Mouse (Mus musculus) hindbrain, embryonic 14.5 days (tissue): ENCODE measurements around the gene Gucy2c. TPM values are rescaled to one million over a fixed set of nuclear protein-coding genes. Genes with fewer than 3 reads are reported as not detected.

Experiments used
- ATAC-seq: fragments of 200-750 bp; cut with Nextera tagmentation; 2 replicates; pipeline ENCODE4 v1.8.0; 2017; ENCODE audit warnings: moderate number of reproducible peaks, mild to moderate bottlenecking, moderate TSS enrichment, moderate library complexity; ENCODE audit not compliant: low FRiP score
- DNase-seq: peaks from one replicate; pipeline ENCODE4 v3.0.0-alpha.2; 2015; ENCODE audit warnings: low spot score
- H3K27ac ChIP-seq: fragments of 300-500 bp; sonication (generic); 2 replicates; pipeline ENCODE4 v1.5.1; 2014; ENCODE audit warnings: mild to moderate bottlenecking, moderate library complexity
- H3K27me3 ChIP-seq: fragments of 300-500 bp; sonication (generic); 2 replicates; pipeline ENCODE4 v1.6.1; 2014; ENCODE audit warnings: mild to moderate bottlenecking, low read length, mixed read lengths; ENCODE audit not compliant: control insufficient read depth, insufficient read depth
- H3K36me3 ChIP-seq: fragments of 300-500 bp; sonication (generic); replicated peaks from 2 replicates; pipeline ENCODE4 v1.6.1; 2014; ENCODE audit not compliant: control insufficient read depth, insufficient read depth
- H3K4me1 ChIP-seq: fragments of 300-500 bp; sonication (generic); replicated peaks from 2 replicates; pipeline ENCODE4 v1.6.1; 2014; ENCODE audit warnings: antibody characterized with exemption, low read length, mixed read lengths; ENCODE audit not compliant: control insufficient read depth, insufficient read depth
- H3K4me2 ChIP-seq: fragments of 300-500 bp; sonication (generic); replicated peaks from 2 replicates; pipeline ENCODE4 v1.6.1; 2014; ENCODE audit warnings: mild to moderate bottlenecking, moderate library complexity
- H3K4me3 ChIP-seq: fragments of 300-500 bp; sonication (generic); replicated peaks from 2 replicates; pipeline ENCODE4 v1.5.1; 2014; ENCODE audit warnings: mild to moderate bottlenecking, low read length
- H3K9ac ChIP-seq: fragments of 300-500 bp; sonication (generic); 2 replicates; pipeline ENCODE4 v1.6.1; 2014
- H3K9me3 ChIP-seq: fragments of 300-500 bp; sonication (generic); 2 replicates; pipeline ENCODE4 v1.6.1; 2016; ENCODE audit warnings: low read length; ENCODE audit not compliant: control insufficient read depth
- WGBS: fragments of 180-500 bp; shearing (Covaris S2); extraction: QIAGEN DNeasy Blood & Tissue Kit; methylation state at CpG from one replicate; pipeline ENCODE4 v1.1.7; 2014; 5-methylcytosine and 5-hydroxymethylcytosine counted together
- polyA plus RNA-seq: library from polyadenylated mRNA; unstranded; fragments of >200 nt; fragmentation: Nextera tagmentation; extraction: Ambion mirVana; gene quantifications from 2 replicates; pipeline ENCODE4 v1.2.1, GENCODE M21; 2014

Gene Gucy2c
- polyA plus RNA-seq, 1 experiment from 2014 or later = 0.05 TPM

DNA sequence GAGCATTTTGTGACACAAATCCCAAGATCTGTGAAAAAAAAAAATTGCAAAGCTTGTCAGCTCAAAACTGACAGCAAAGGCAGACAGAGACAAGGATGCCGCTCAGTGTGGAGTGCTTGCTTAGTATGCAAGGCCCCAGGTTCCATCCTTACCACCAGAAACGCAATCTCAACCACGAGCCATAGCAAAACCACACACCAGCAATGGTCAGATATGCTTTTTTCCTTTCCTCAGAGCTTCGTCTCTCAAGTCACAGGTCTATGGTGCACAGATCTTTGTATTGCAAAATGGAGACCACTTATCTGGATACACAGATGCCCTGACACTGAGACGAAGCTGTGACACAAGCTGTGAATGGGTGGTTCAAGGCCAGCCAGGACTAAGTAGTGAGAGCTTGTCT lies 91.0 kb downstream of the Gucy2c start:
- H3K27me3 ChIP-seq = no peaks in the 10 kb centered on the region
- WGBS = 89% methylated on average over 5 of the region's 5 CpGs
- H3K36me3 ChIP-seq = no peaks in the 10 kb centered on the region
- H3K27ac ChIP-seq = no peak overlapping the region
- ATAC-seq (no peak), DNase-seq (no peak)
- no peaks in the 10 kb centered on the region for H3K9me3 ChIP-seq
- H3K4me1 ChIP-seq = no peaks in the 10 kb centered on the region
- no peak overlapping the region for H3K4me3 ChIP-seq
- no peak overlapping the region for H3K4me2 ChIP-seq
- no peak overlapping the region for H3K9ac ChIP-seq

DNA sequence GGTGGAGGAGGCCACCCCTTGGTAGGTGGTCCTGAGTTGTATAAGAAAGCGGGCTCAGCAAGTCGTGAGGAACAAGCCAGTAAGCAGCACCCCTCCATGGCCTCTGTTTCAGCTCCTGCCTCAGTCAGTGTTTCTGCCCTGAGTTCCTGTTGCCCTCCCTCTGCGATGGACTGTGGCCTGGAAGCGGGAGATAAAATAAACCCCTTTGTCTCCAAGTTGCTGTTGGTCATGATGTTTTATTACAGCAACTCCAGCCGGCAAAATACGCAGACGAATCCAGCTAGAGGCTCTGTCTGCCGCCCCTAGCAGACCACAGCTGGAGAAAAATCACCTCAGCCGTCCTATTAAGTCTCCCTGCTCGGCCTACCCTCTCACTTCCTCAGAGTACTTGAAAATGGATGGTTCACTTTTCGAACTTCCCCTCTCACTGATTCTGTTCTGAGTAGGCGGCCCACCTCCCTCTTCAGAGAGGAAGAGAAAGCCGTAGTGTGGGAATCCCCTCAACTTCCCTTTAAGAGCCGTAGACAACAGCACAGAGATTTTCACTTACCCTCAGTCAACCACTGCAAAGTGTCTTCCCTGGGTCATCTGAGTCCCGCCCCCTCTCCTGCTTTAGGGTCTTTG lies 91.7 kb downstream of the Gucy2c start:
- H3K27me3 ChIP-seq = no peaks in the 10 kb centered on the region
- H3K9ac ChIP-seq = no peak overlapping the region
- H3K4me2 ChIP-seq = no peak overlapping the region
- no peaks in the 10 kb centered on the region for H3K4me1 ChIP-seq
- H3K27ac ChIP-seq = no peak overlapping the region
- H3K9me3 ChIP-seq = no peaks in the 10 kb centered on the region
- no peaks in the 10 kb centered on the region for H3K36me3 ChIP-seq
- DNase-seq (no peak), ATAC-seq (no peak)
- WGBS = 78% methylated on average over 15 of the region's 15 CpGs
- H3K4me3 ChIP-seq = no peak overlapping the region

DNA sequence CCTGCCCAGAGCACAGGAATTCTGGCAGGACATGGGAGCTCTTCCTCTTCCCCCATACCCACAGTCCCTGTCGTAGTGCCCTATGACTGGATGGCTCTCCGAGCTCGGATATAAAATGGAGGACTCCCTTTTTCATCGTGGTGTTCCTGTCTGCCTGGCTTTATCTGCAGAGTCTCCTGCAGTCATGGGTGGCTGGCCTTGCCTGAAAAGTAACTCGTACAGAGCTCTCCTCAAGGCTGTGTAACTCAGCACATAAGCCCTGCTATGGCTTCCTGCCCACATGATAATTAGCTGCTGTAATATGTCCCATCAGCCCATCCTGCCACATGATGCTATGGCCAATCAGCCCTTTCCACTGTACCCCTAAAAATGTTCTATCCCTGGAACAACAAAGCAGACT lies 96.1 kb downstream of the Gucy2c start:
- Histone ChIP-seq H3K4me1 (no peaks in the 10 kb centered on the region), H3K9me3 (no peaks in the 10 kb centered on the region), H3K9ac (no peak overlapping the region), H3K27ac (no peak overlapping the region), H3K27me3 (no peaks in the 10 kb centered on the region), H3K36me3 (no peaks in the 10 kb centered on the region), H3K4me2 (no peak overlapping the region), H3K4me3 (no peak overlapping the region)
- ATAC-seq (no peak), DNase-seq (no peak)
- WGBS = 75% methylated on average over 5 of the region's 5 CpGs

DNA sequence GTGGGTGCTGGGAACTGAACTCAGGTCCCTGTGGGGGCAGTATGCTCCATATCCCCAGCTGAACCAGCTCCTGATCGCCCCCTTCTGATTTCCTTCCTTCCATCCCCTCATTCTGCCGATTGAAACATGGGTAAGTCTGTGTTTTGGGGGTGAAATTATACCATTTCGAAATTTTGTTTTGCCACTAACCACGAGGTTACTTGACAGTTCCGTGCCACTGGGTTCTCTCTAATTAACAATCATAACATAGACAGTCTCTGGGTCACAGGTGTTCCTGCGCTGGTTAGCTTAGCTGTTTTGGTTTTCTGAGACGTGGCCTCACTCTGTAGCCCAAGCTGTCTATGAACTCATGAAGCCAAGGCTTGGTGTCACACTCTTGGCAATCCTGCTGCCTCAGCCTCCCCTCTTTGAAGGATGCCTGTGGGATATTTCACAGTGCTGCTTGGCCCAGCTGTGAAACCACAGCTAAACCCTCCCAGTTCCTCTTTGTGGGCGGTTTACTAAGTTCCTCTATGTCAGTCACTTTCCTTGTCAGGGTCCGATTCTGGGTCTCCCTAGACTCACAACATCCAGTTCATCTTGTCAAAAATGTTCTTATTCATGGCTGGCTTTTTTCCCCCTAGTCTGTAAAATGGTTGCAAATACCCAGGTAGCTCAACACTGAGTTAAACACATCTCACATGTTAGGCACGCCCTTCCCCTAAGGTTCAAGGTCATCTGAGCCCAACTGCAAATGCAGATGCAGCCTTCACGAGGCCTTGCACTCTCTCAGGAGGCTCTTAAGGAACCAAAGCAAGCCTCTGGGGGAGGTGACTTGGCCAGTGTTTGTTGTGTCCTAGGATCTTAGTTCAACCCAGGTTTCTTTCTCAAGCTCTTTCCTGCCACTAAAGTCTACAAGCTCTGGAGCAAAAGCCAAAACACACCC lies 97.9 kb downstream of the Gucy2c start:
- Histone ChIP-seq H3K27me3 (no peaks in the 10 kb centered on the region), H3K27ac (no peak overlapping the region), H3K4me3 (no peak overlapping the region), H3K9ac (no peak overlapping the region), H3K4me1 (no peaks in the 10 kb centered on the region), H3K4me2 (no peak overlapping the region), H3K9me3 (no peaks in the 10 kb centered on the region), H3K36me3 (no peaks in the 10 kb centered on the region)
- WGBS = 90% methylated on average over 11 of the region's 11 CpGs
- ATAC-seq (no peak), DNase-seq (no peak)

DNA sequence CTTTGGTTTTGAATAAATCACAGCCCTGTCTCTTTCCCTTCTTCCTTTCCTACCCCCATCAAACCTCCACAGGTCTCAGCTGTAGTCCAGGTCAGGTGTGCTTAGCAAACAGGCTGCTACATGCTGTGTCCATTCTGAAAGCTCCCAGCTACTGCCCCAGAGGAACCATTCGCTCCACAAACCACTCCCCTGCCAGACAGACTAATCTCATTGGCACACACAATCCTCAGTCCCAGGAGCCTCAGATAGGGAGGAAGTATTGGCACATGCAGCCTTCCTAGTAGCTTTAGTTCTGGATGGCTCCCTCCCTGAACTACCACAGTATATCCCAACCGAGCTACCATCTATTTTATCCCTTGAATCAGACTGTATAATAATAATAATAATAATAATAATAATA lies 102.2 kb downstream of the Gucy2c start:
- Histone ChIP-seq H3K4me3 (no peak overlapping the region), H3K36me3 (no peaks in the 10 kb centered on the region), H3K4me1 (no peaks in the 10 kb centered on the region), H3K9ac (no peak overlapping the region), H3K9me3 (no peaks in the 10 kb centered on the region), H3K4me2 (no peak overlapping the region), H3K27me3 (no peaks in the 10 kb centered on the region), H3K27ac (no peak overlapping the region)
- DNase-seq (no peak), ATAC-seq (no peak)
- WGBS = 27% methylated on average over 2 of the region's 2 CpGs

DNA sequence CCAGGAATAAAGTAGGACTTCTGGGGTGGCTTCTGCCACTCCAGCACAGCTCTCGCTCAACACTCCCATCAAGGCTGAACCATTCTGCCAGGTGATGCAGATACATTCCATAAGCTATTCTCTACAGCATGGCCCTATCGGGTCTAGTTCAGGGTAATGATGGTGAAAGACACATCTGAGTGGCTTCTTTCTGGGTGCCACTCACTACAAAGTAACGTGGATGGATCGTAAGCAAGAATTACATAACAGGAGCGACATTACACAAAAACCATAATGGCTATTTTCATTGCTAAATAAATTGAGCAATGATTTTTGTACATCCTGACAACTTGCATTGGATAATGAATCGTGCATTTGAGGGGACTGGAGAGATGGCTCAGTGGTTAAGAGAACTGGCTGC lies 106.6 kb downstream of the Gucy2c start:
- no peak for DNase-seq
- no peaks in the 10 kb centered on the region for H3K27me3 ChIP-seq

DNA sequence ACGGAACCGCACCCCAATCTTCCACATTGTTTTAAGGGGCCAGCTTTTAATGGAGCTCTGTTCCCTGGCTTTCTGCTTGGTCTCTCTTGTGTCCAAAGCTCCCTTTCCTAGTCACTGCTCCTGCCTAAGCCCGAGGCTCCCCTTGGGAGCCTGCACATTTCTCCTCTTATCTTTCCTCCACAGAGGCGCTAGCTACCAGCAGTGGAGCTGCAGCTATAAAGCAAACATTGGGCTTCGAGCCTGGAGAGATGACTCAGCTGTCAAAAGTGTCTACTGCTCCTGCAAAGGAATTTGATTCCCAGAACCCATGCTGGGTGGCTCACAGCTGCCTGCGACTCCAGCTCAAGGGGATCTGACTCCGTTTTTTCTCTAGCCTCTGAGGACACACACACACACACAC lies 109.1 kb downstream of the Gucy2c start:
- no peak for ATAC-seq
- DNase-seq = no peak
- Histone ChIP-seq H3K4me3 (no peak overlapping the region), H3K9me3 (no peaks in the 10 kb centered on the region), H3K27me3 (no peaks in the 10 kb centered on the region), H3K4me2 (no peak overlapping the region), H3K36me3 (no peaks in the 10 kb centered on the region), H3K4me1 (no peaks in the 10 kb centered on the region), H3K27ac (no peak overlapping the region), H3K9ac (no peak overlapping the region)
- WGBS = 76% methylated on average over 7 of the region's 7 CpGs

More for the DNA sequence above, 106.6 kb downstream of the Gucy2c start:
- Histone ChIP-seq H3K4me1 (no peaks in the 10 kb centered on the region), H3K4me3 (no peak overlapping the region), H3K4me2 (no peak overlapping the region), H3K9me3 (no peaks in the 10 kb centered on the region), H3K36me3 (no peaks in the 10 kb centered on the region), H3K27ac (no peak overlapping the region), H3K9ac (no peak overlapping the region)
- ATAC-seq = no peak
- 92% methylated on average over 6 of the region's 6 CpGs for WGBS

DNA sequence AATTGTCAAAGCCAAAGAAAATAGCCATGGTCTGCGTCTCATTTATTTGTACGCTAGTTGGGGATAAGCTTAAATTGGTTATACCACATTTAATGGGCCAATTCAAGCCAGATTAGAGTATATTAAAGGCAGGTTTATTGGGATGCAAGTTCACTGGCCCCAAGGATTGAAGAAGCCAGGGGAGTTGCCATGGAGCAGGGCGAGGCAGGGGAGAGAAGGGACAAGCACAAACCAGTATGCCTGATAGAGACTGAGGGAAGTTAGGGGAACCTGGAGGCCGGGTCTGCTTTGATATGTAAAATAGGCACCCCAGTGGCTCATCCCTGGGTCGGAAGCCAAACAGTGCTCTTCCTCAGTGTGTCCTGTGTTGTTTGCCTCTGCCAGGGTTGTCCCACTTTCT lies 112.3 kb downstream of the Gucy2c start:
- no peaks in the 10 kb centered on the region for H3K27me3 ChIP-seq
- ATAC-seq = no peak

DNA sequence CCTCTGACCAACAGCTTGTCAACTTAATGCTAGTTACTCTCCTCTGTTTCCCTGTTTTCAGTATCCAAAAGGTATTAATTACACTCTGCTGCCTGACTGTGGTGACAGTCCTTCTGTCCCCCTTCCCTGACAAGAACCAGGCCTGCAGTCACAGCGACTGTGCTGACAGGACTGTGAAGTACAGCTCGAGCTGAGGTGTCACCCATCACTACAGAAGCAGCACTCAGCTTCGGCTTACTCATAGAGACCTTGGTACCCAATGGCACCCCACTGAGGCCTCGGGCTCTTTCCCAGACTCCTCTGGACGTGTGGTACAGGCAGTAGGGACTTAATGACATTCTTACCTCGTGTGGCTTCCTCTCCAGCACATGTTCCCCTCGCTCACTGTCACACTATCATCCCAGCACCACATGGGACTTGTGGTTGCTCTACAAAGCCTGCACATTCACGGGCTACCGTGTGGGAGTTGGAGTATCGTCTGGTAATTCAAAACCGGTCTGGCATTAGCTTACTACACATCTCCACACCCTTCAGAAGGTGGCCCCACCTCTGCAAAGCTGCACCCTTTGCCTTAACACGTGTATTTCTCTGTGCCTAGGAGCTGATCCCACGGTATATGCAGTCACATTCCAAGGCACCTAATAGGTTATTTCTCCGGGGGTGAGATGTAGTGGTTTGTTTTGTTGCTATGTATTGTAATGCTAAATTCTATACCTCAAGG lies 113.1 kb downstream of the Gucy2c start:
- H3K27ac ChIP-seq = no peak overlapping the region
- 64% methylated on average over 14 of the region's 14 CpGs for WGBS

More for the DNA sequence above, 112.3 kb downstream of the Gucy2c start:
- H3K4me3 ChIP-seq = no peak overlapping the region
- no peak overlapping the region for H3K9ac ChIP-seq
- no peak overlapping the region for H3K27ac ChIP-seq
- H3K36me3 ChIP-seq = no peaks in the 10 kb centered on the region
- 36% methylated on average over 5 of the region's 5 CpGs for WGBS
- no peaks in the 10 kb centered on the region for H3K9me3 ChIP-seq
- no peaks in the 10 kb centered on the region for H3K4me1 ChIP-seq
- no peak overlapping the region for H3K4me2 ChIP-seq
- DNase-seq = no peak

More for the DNA sequence above, 113.1 kb downstream of the Gucy2c start:
- Histone ChIP-seq H3K27me3 (no peaks in the 10 kb centered on the region), H3K9ac (no peak overlapping the region), H3K4me2 (no peak overlapping the region), H3K4me1 (no peaks in the 10 kb centered on the region), H3K4me3 (no peak overlapping the region), H3K36me3 (no peaks in the 10 kb centered on the region), H3K9me3 (no peaks in the 10 kb centered on the region)
- ATAC-seq = no peak
- DNase-seq = no peak
